Mouse (Mus musculus): ENCODE results near the gene Trpm8. TPM values are rescaled to one million over a fixed set of nuclear protein-coding genes. Genes with fewer than 3 reads are reported as not detected.

The Trpm8 gene
- polyA plus RNA-seq, 1 experiment from 2014 or later = not detected

DNA sequence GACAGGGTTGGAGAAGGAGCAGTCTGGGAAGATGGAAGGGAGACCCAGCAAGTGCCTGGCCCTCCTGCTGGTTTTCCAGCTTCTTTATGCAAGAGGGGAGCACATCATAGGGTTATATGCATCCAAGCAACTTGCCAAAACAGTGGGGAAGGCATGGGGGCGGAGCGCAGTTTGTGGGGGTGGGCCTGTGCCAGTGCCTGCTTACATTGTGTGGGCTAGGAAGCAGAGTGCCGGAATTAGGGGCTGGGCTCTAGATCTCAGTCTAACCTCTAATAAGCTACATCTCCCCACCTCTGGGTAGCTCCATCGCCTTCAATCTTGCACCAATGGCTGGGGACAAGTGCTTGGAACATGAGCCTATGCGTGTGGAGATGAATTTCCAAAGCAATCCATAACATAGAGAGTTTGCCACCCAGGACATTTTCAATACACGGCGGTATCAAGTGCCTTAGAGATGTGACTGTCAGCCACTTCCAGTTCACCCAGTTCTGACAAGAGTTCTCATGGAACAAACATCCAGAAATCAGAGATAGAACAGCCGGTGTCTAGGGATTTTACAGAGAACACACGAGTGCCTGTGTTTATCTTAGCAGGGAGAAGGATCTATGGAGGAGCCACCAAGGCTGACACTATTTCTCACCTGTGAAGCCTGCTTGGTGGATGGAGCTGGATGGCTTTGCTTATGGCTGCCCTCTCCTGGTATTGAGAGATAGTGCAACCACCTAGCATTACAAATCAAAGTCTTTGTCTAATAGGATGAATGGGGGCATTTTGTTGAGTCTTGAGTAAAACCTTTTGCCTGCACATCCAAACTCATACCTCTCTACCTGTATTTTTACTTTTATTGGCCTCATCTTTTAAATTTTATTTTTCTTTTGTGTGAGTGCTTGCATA is 23.9 kb downstream of the Trpm8 start:
- H3K4me3 ChIP-seq = no peak overlapping the region
- WGBS (ENCODE audit: insufficient replicate concordance) = 55% methylated on average over 9 of the region's 9 CpGs
- no peak overlapping the region for H3K9ac ChIP-seq
- no peaks in the 10 kb centered on the region for H3K36me3 ChIP-seq
- no peaks in the 10 kb centered on the region for H3K27me3 ChIP-seq (replicated peaks)
- H3K27ac ChIP-seq = no peak overlapping the region
- peak; percentile 15; the same call in 1 of the 2 replicates for ATAC-seq
- peaks cover 45% of the 10 kb centered on the region for H3K9me3 ChIP-seq (replicated peaks)
- H3K4me1 ChIP-seq = no peaks in the 10 kb centered on the region
- no peak overlapping the region for H3K4me2 ChIP-seq

GRCm38 (mm10) chr1:88302057-88302740 is 24.7 kb downstream of the Trpm8 start:
- H3K9me3 ChIP-seq (replicated peaks) = peaks cover 49% of the 10 kb centered on the region
- H3K9ac ChIP-seq = no peak overlapping the region
- no peak overlapping the region for H3K4me3 ChIP-seq
- H3K36me3 ChIP-seq = no peaks in the 10 kb centered on the region
- no peaks in the 10 kb centered on the region for H3K4me1 ChIP-seq
- WGBS (ENCODE audit: insufficient replicate concordance) = 51% methylated on average over 14 of the region's 14 CpGs
- H3K4me2 ChIP-seq = no peak overlapping the region
- no peaks in the 10 kb centered on the region for H3K27me3 ChIP-seq (replicated peaks)
- no peak overlapping the region for H3K27ac ChIP-seq
- ATAC-seq = no peak

DNA sequence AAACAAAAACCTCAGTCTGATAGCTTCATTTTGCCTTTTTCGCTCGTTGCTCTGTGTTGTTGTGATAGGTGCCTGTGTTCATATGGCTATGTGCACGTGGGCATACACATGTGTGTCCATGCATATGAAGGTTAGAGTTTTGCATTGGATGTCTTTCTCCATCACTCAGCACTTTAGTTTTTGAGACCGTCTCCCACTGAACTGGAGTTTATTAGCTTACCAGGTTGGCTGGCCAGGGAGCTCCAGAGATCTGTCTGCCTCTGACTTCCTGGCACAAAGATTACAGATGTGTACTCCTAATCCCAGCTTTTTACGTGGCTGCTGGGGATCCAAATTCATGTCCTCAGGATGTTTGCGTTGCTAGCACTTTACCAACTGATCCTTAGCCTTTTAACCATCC is 26.3 kb downstream of the Trpm8 start:
- no peak for ATAC-seq
- no peaks in the 10 kb centered on the region for H3K27me3 ChIP-seq (replicated peaks)
- H3K36me3 ChIP-seq = no peaks in the 10 kb centered on the region
- H3K9me3 ChIP-seq (replicated peaks) = peaks cover 57% of the 10 kb centered on the region
- H3K27ac ChIP-seq = no peak overlapping the region
- H3K4me1 ChIP-seq = no peaks in the 10 kb centered on the region
- no peak overlapping the region for H3K4me3 ChIP-seq
- H3K4me2 ChIP-seq = no peak overlapping the region
- 47% methylated on average over 6 of the region's 6 CpGs for WGBS (ENCODE audit: insufficient replicate concordance)
- H3K9ac ChIP-seq = no peak overlapping the region

GRCm38 (mm10) chr1:88304261-88304985 is 27.0 kb downstream of the Trpm8 start:
- H3K9ac ChIP-seq = no peak overlapping the region
- H3K27me3 ChIP-seq (replicated peaks) = no peaks in the 10 kb centered on the region
- H3K27ac ChIP-seq = no peak overlapping the region
- WGBS (ENCODE audit: insufficient replicate concordance) = 47% methylated on average over 8 of the region's 8 CpGs
- H3K36me3 ChIP-seq = no peaks in the 10 kb centered on the region
- H3K4me1 ChIP-seq = no peaks in the 10 kb centered on the region
- ATAC-seq = no peak
- peaks cover 61% of the 10 kb centered on the region for H3K9me3 ChIP-seq (replicated peaks)
- no peak overlapping the region for H3K4me2 ChIP-seq
- no peak overlapping the region for H3K4me3 ChIP-seq

GRCm38 (mm10) chr1:88305018-88305795 is 27.7 kb downstream of the Trpm8 start:
- 31% methylated on average over 6 of the region's 6 CpGs for WGBS (ENCODE audit: insufficient replicate concordance)
- ATAC-seq = no peak
- peaks cover 64% of the 10 kb centered on the region for H3K9me3 ChIP-seq (replicated peaks)

GRCm38 (mm10) chr1:88306543-88306942 is 29.1 kb downstream of the Trpm8 start:
- H3K27me3 ChIP-seq (replicated peaks) = no peaks in the 10 kb centered on the region
- H3K4me2 ChIP-seq = no peak overlapping the region
- H3K27ac ChIP-seq = no peak overlapping the region
- H3K4me3 ChIP-seq = no peak overlapping the region
- 52% methylated on average over 1 of the region's 1 CpGs for WGBS (ENCODE audit: insufficient replicate concordance)
- no peak overlapping the region for H3K9ac ChIP-seq
- ATAC-seq = no peak
- H3K36me3 ChIP-seq = no peaks in the 10 kb centered on the region
- peaks cover 55% of the 10 kb centered on the region for H3K9me3 ChIP-seq (replicated peaks)
- H3K4me1 ChIP-seq = no peaks in the 10 kb centered on the region

More at GRCm38 (mm10) chr1:88305018-88305795, 27.7 kb downstream of the Trpm8 start:
- H3K36me3 ChIP-seq = no peaks in the 10 kb centered on the region
- H3K9ac ChIP-seq = no peak overlapping the region
- no peak overlapping the region for H3K4me2 ChIP-seq
- H3K4me1 ChIP-seq = no peaks in the 10 kb centered on the region
- H3K4me3 ChIP-seq = no peak overlapping the region
- H3K27me3 ChIP-seq (replicated peaks) = no peaks in the 10 kb centered on the region
- H3K27ac ChIP-seq = no peak overlapping the region

DNA sequence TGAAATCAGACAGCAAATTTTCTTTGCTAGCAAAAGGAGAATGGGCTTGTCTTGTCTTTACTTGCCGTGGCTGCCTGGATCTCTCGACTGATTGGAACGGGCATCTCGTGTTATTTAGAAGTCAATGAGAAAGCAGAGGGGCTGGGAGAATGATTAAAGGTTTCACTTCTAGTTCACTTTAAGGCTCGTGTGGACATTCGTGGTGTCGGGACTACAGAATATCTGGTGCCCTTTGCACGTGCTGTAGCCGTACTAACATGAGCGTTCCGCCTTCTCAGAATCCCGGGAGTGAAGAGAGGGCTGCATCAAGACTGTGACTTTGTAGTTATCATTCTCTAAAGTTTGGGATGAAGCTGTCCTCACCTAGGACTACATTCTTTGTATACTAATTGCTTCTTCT is 29.7 kb downstream of the Trpm8 start:
- WGBS (ENCODE audit: insufficient replicate concordance) = 57% methylated on average over 12 of the region's 12 CpGs
- Histone ChIP-seq H3K4me1 (no peaks in the 10 kb centered on the region), H3K27me3 (replicated peaks) (no peaks in the 10 kb centered on the region), H3K9me3 (replicated peaks) (peaks cover 51% of the 10 kb centered on the region), H3K9ac (no peak overlapping the region), H3K36me3 (no peaks in the 10 kb centered on the region), H3K4me3 (no peak overlapping the region), H3K4me2 (no peak overlapping the region), H3K27ac (no peak overlapping the region)
- ATAC-seq = no peak

DNA sequence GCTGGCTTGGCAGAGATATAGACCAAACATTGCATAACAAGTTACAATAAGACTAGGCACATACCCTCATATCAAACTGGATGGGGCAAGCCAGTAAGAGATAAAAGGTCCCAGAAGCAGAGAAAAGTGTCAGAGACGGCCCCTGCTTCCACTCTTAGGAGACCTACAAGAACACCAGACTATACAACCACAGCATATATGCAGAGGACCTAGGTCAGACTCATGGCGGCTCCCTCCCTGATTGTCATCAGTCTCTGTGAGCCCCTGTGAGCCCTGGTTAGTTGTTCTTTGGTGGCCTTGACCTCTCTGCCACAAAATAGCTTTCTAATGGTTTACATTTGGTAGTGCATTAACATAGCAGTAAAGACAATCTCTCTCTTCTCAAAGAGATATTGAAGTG is 31.6 kb downstream of the Trpm8 start:
- no peak overlapping the region for H3K4me2 ChIP-seq
- WGBS (ENCODE audit: insufficient replicate concordance) = 35% methylated on average over 2 of the region's 2 CpGs
- no peaks in the 10 kb centered on the region for H3K27me3 ChIP-seq (replicated peaks)
- H3K36me3 ChIP-seq = no peaks in the 10 kb centered on the region
- no peak overlapping the region for H3K9ac ChIP-seq
- no peak overlapping the region for H3K27ac ChIP-seq
- no peaks in the 10 kb centered on the region for H3K4me1 ChIP-seq
- no peak overlapping the region for H3K4me3 ChIP-seq
- no peak for ATAC-seq
- peaks cover 43% of the 10 kb centered on the region for H3K9me3 ChIP-seq (replicated peaks)

DNA sequence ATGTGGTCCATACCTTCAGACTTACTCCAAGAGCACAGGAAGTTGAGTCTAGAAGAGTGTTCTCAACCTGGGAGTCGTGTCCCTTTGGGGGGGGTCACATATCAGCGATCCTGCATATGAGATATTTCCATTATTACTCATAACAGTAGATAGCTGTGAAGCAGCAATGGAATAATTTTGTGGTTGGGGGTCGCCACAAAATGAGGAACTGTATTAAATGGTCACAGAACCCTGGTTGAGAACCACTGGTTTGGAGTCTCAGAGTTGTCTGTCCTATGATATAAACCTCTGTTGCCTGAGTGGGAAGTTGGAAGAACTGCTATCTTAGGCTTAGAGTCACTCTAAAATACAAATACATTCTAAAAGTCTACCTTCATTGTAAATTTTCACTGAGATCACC is 32.4 kb downstream of the Trpm8 start:
- peaks cover 40% of the 10 kb centered on the region for H3K9me3 ChIP-seq (replicated peaks)
- no peaks in the 10 kb centered on the region for H3K36me3 ChIP-seq
- H3K27me3 ChIP-seq (replicated peaks) = no peaks in the 10 kb centered on the region
- H3K9ac ChIP-seq = no peak overlapping the region
- 31% methylated on average over 3 of the region's 3 CpGs for WGBS (ENCODE audit: insufficient replicate concordance)
- H3K27ac ChIP-seq = no peak overlapping the region
- no peak overlapping the region for H3K4me3 ChIP-seq
- no peak for ATAC-seq
- no peaks in the 10 kb centered on the region for H3K4me1 ChIP-seq
- no peak overlapping the region for H3K4me2 ChIP-seq

- H3K27me3 ChIP-seq (replicated peaks) = no peaks in the 10 kb centered on the region
- H3K9me3 ChIP-seq (replicated peaks) = peaks cover 40% of the 10 kb centered on the region
- H3K9ac ChIP-seq = no peak overlapping the region
- no peak overlapping the region for H3K4me2 ChIP-seq
- no peaks in the 10 kb centered on the region for H3K36me3 ChIP-seq
- WGBS (ENCODE audit: insufficient replicate concordance) = 55% methylated on average over 3 of the region's 3 CpGs
- H3K27ac ChIP-seq = no peak overlapping the region
- H3K4me1 ChIP-seq = no peaks in the 10 kb centered on the region
- ATAC-seq = no peak
- no peak overlapping the region for H3K4me3 ChIP-seq
Measured at GRCm38 (mm10) chr1:88310349-88310748, 32.9 kb downstream of the Trpm8 start.

GRCm38 (mm10) chr1:88317279-88317678 is 39.8 kb downstream of the Trpm8 start:
- no peak for ATAC-seq
- 83% methylated on average over 1 of the region's 1 CpGs for WGBS (ENCODE audit: insufficient replicate concordance)
- H3K4me1 ChIP-seq = no peaks in the 10 kb centered on the region
- H3K27ac ChIP-seq = no peak overlapping the region
- H3K36me3 ChIP-seq = no peaks in the 10 kb centered on the region
- no peak overlapping the region for H3K4me2 ChIP-seq
- H3K27me3 ChIP-seq (replicated peaks) = no peaks in the 10 kb centered on the region
- no peaks in the 10 kb centered on the region for H3K9me3 ChIP-seq (replicated peaks)
- H3K4me3 ChIP-seq = no peak overlapping the region
- H3K9ac ChIP-seq = no peak overlapping the region
